Mouse (Mus musculus) testis, adult 2 months (tissue): ENCODE data around the gene 3110082I17Rik.

Source experiments
- CTCF ChIP-seq: fragments of 200-500 bp; IDR thresholded peaks from 2 replicates; pipeline ENCODE4 v1.5.1; 2012; ENCODE audit warnings: low read depth, mild to moderate bottlenecking, inconsistent platforms, low read length, moderate library complexity; ENCODE audit not compliant: control insufficient read depth, insufficient read depth, insufficient replicate concordance
- POLR2A ChIP-seq: fragments of 200-500 bp; IDR thresholded peaks from 2 replicates; pipeline ENCODE4 v1.6.1; 2012; ENCODE audit warnings: low read depth, mild to moderate bottlenecking, inconsistent platforms, low read length, moderate library complexity; ENCODE audit not compliant: control insufficient read depth

GRCm38 (mm10) chr5:139502281-139502680 lies 42.0 kb upstream of the 3110082I17Rik start:
- TF ChIP-seq CTCF (no peak), POLR2A (no peak)
